Mouse (Mus musculus) megakaryocyte, embryonic 14.5 days (primary cell): ENCODE data around the gene Doc2a. TPM values are rescaled to one million over a fixed set of nuclear protein-coding genes. Genes with fewer than 3 reads are reported as not detected.
A peak's percentile ranks its signal among the peaks of the same experiment; 100 is the strongest.

Experiments used
- H3K27me3 ChIP-seq: replicated peaks from 2 replicates; pipeline ENCODE3; 2012; ENCODE audit warnings: inconsistent platforms
- H3K36me3 ChIP-seq: replicated peaks from 2 replicates; pipeline ENCODE3; 2012; ENCODE audit warnings: low read length, inconsistent platforms, mixed read lengths
- H3K4me1 ChIP-seq: 2 replicates; pipeline ENCODE4 v1.6.1; 2012; ENCODE audit warnings: inconsistent platforms
- H3K4me3 ChIP-seq: replicated peaks from 2 replicates; pipeline ENCODE3; 2012; ENCODE audit warnings: moderate library complexity, mild to moderate bottlenecking, inconsistent platforms
- H3K9me3 ChIP-seq: 2 replicates; pipeline ENCODE4 v1.6.1; 2012; ENCODE audit warnings: inconsistent platforms
- FLI1 ChIP-seq: IDR thresholded peaks from 2 replicates; pipeline ENCODE4 v1.6.1; 2012; ENCODE audit warnings: low read length, inconsistent platforms, mixed read lengths
- GATA1 ChIP-seq: IDR thresholded peaks from 3 replicates; pipeline ENCODE4 v1.6.1; 2012; ENCODE audit warnings: mixed read lengths, low read length, inconsistent platforms, borderline replicate concordance
- polyA plus RNA-seq: library from polyadenylated mRNA; stranded (reverse); fragments of >175 nt; gene quantifications from 2 replicates; pipeline ENCODE4 v1.2.3, GENCODE M21; 2012; ENCODE audit warnings: low replicate concordance; ENCODE audit not compliant: insufficient read depth

The Doc2a gene
- polyA plus RNA-seq, 1 experiment, result 1.3 TPM

DNA sequence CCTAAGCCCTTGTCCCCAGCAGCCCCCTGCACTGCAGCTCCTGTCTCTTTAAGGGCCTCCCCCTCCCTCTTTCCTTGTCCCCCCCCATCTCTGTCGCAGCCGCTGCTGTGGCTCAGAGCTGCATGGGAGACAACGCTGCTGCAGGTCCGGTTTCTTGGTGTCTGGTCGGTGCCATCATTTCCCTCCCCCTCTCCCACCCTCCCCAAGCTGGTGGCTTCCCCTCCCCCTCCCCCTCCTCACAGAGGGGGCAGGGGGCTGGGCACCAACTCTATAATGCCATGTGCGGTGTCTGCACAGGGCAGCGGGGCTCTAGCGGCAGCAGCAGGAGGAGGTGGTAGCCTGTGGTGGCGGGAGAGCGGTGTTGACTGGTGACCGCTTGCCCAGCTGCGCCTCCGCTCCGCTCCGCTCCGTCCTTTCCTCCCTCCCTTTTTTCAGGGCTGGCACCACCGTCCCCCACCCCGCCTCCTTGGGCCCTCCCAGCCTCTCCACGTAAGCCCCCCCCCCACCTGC is 24.0 kb upstream of the Doc2a start:
- Histone ChIP-seq H3K36me3 (no peaks in the 10 kb centered on the region), H3K27me3 (peaks cover 63% of the 10 kb centered on the region), H3K4me1 (peaks cover 26% of the 10 kb centered on the region), H3K9me3 (peaks cover 5% of the 10 kb centered on the region; the same call in 1 of the 2 replicates), H3K4me3 (peak overlapping the region; percentile 70)
- TF ChIP-seq GATA1, result no peak
- no peak for TF ChIP-seq FLI1

DNA sequence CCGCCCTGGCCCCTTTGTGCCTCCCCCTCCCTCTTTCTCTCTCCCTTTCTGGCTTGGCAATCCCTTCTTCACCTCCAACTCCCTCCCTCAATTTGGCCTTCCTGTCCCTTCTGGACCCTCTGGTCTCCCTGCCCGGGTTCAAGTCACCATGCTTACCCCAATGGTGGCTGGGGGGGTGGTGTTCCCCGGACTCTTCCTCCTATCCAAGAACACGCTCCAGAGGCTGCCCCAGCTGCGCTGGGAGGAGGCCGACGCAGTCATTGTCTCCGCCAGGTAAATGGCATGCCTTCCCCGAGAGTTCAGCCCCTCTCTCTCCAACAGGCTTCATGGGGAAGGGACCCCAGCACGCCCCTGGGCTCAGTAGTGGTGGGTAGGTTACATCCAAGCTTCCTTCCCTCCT is 23.3 kb upstream of the Doc2a start:
- Histone ChIP-seq H3K27me3 (peaks cover 70% of the 10 kb centered on the region), H3K9me3 (peaks cover 3% of the 10 kb centered on the region; the same call in 1 of the 2 replicates), H3K4me3 (no peak overlapping the region), H3K4me1 (peaks cover 26% of the 10 kb centered on the region), H3K36me3 (no peaks in the 10 kb centered on the region)
- no peak for TF ChIP-seq FLI1
- TF ChIP-seq GATA1, result no peak

DNA sequence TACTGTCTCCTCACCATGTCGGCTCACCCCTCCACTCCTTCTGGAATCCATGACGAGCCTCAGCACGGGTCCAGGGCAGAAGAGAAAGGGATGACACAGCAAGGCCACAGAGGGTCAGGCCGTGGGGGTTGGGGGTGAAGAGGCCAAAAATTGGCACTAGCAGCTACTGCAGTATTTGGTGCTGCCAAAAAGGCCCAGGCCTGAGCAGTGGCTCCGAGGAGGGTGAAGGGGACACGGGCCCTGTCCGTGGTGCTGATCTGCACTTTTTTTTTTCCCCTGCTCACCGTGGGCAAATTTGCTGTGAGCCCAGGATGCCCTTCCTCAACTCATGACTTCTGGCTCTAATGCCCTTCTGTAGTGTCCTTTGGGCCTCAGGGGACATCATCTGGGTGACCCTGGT is 21.8 kb upstream of the Doc2a start:
- H3K4me1 ChIP-seq, result peaks cover 32% of the 10 kb centered on the region
- peaks cover 77% of the 10 kb centered on the region for H3K27me3 ChIP-seq
- TF ChIP-seq FLI1, result no peak
- TF ChIP-seq GATA1, result no peak
- no peak overlapping the region for H3K4me3 ChIP-seq
- no peaks in the 10 kb centered on the region for H3K36me3 ChIP-seq
- no peaks in the 10 kb centered on the region for H3K9me3 ChIP-seq

DNA sequence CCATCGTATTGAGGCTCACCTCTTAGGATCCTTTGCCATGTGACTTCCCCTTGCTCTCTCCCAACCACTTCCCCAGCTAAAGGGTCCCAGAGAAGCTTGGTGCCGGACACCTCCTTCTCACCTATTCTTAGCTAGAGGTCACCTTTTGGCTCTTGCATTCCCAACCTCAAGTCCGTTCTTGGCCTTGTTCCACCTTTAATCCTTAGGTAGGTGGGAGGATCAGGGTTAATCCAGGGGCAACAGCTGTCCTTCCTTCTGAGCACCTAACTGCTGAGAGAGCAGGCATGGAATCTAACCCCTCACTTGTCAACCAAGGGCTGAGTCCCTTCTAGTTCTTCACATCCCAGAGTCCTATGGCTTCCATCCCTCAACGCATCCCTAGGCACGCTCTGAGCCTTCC is 21.3 kb upstream of the Doc2a start:
- Histone ChIP-seq H3K9me3 (no peaks in the 10 kb centered on the region), H3K27me3 (peaks cover 83% of the 10 kb centered on the region), H3K36me3 (no peaks in the 10 kb centered on the region), H3K4me1 (peaks cover 32% of the 10 kb centered on the region), H3K4me3 (no peak overlapping the region)
- no peak for TF ChIP-seq FLI1

DNA sequence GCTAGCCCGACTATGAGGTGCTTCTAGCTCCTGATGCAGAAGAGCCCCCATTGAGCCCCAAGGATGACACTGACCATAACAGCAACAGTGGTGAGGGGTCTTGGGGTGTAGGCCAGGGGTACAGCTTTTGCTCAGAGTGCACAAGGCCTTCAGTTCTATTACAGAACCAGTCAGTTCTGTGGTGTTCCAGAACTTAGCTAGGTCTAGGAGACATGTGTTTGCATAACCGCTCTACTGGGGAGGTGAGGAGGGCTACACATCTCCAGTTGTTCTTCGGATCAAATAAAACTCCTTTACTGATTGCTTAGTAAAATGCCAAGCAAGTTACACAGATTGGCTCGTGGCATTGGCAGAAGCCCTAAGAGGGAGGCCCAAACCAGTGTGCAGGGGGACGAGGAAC is 15.7 kb upstream of the Doc2a start, which contains the start of gene 4930451I11Rik:
4930451I11Rik (minus strand) TSS at position 101 of the 400 bp plus-strand sequence.
- Histone ChIP-seq H3K4me1 (peaks cover 18% of the 10 kb centered on the region), H3K4me3 (peak within 1 kb of the TSS; percentile 88), H3K9me3 (peaks cover 22% of the 10 kb centered on the region), H3K36me3 (no peaks in the 10 kb centered on the region), H3K27me3 (peaks cover 84% of the 10 kb centered on the region)
- TF ChIP-seq GATA1 (no peak), FLI1 (no peak)

DNA sequence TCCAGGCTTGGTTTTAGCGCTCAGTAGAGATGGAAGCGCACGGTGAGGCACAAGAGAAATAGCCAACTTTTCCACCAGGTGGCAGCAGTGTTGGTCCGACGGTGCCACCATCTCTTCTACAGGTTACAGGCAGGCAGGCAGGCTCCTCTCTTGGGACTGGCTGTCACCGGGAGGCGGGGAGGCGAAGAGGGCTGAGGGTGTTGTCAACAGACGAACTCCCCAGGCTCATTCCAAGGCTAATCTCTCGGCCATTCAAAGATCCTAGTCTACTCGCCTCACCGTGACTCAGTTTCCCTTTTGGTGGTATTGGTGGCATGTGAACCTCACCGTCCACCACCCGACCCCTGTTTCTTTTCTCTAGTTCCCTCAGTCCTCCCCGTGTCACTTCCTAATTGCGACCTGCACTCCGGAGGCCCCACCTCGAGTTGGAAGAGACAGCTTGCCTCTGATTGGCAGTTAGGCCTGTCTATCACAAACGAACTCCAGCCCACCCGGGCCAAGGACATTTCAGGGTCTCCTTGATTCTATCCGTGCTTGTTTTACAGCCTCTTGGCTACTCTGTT is 15.1 kb upstream of the Doc2a start:
- no peak for TF ChIP-seq GATA1
- TF ChIP-seq FLI1, result no peak
- Histone ChIP-seq H3K27me3 (peaks cover 82% of the 10 kb centered on the region), H3K4me1 (peaks cover 18% of the 10 kb centered on the region), H3K36me3 (no peaks in the 10 kb centered on the region), H3K4me3 (peak overlapping the region; percentile 88), H3K9me3 (peaks cover 22% of the 10 kb centered on the region)

DNA sequence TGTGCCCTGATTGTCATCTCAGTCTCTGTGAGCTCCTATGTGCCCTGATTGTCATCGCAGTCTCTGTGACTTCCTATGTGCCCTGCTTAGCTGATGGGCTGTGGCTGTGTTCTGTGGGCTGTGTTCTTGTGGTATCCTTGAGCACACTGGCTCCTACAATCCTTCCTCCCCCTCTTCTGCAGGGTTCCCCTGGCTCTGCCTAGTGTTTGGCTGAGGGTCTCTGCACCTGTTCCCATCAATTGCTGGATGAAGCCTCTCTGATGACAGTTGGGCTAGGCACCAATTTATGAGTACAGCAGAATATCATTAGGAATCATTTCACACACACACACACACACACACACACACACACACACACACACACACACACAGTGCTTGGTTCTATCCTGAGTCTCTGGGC is 13.9 kb upstream of the Doc2a start:
- Histone ChIP-seq H3K4me3 (no peak overlapping the region), H3K27me3 (peaks cover 77% of the 10 kb centered on the region)
- TF ChIP-seq FLI1 (no peak), GATA1 (no peak)

DNA sequence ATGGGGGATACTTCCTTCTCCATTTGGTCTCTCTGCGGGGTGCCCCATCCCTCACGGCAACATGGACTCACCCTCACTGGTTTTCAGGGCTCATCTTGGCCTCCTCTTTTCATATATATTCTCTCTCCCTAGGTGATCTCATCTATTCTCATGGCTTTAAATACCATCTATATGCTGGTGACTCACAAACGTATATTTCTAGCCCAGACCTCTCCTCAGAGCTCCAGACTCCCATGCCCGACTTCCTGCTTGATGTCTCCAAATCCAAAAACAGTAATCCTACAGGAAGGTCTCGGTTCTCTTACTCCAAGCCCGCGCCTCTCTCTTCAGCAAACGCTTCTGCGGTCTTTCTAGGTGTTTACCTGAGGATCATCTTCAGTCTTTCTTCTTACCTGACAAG is 3.9 kb upstream of the Doc2a start:
- H3K4me1 ChIP-seq, result peaks cover 12% of the 10 kb centered on the region
- H3K36me3 ChIP-seq, result no peaks in the 10 kb centered on the region
- TF ChIP-seq GATA1 (no peak), FLI1 (no peak)
- H3K9me3 ChIP-seq, result peaks cover 20% of the 10 kb centered on the region
- no peak overlapping the region for H3K4me3 ChIP-seq
- peaks cover 61% of the 10 kb centered on the region for H3K27me3 ChIP-seq

More for the DNA sequence above, 13.9 kb upstream of the Doc2a start:
- peaks cover 18% of the 10 kb centered on the region for H3K4me1 ChIP-seq
- no peaks in the 10 kb centered on the region for H3K36me3 ChIP-seq
- H3K9me3 ChIP-seq, result peaks cover 22% of the 10 kb centered on the region

DNA sequence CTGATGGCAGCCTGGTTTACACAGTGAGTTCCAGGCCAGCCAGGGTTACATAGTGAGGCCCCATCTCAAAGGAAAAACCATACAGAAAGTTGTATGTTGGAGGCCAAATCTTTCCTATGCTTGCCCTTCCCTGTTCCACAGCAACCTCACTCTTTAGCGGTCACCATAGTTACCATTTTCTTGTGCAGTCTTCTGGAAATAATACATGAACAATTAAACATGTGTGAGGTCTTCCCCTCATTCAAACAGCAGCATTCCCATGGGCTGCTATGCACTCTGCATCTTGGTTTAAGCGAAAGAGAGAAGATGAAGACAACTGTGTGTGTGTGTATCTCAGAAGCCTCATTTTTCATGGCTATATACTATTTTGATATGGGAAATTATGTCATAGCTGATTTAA is 1.7 kb upstream of the Doc2a start:
- Histone ChIP-seq H3K36me3 (no peaks in the 10 kb centered on the region), H3K4me1 (peaks cover 20% of the 10 kb centered on the region), H3K4me3 (no peak overlapping the region), H3K27me3 (peaks cover 84% of the 10 kb centered on the region), H3K9me3 (peaks cover 20% of the 10 kb centered on the region)
- no peak for TF ChIP-seq FLI1
- TF ChIP-seq GATA1, result no peak

DNA sequence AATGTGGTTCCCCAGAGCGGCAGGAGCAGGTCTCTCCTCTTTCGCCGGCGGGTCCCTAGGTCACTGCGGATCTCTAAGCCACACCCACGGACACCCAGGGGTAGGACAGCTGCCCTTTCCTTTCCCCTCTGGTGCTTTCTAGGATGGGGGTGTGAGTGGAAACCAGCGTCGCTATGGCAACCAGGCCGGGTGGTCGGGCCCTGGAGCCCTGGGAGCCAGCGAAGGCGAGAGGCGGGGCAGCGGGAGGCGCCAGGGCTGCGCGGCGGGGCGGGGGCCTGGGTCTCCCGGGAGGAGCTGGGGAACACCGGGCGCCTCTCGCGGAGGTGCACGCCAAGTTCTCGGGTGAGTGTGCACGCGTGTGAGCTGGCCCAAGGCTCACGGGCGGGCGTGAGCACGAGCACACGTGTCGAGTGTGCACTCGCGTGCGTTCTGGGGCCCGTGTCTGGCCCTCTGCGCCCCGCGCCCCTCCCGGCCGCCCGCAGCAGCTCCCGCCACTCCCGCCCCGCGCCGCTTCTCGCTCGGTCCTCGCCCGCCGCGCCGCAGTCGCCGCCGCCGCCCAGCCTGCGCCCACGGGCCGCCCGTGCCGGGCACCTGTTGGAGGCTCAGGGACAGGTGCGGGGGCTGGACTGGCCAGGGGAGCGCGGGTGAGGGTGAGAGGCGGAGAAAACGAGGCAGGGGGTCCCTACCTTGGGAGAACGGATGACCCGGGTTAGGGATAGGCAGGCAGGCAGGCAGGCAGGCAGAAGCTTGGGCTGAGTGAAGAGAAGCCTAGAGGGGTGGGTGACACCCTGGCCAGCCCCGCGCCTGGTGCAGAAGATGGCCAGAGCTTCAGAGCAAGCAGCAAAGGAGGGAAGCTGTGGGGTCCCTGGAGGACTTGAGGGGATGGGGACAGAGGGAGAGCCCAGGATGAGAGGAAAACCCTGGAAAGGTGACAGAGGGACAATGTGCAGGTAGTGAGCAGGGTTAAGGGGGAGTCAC is 494 bp downstream of the Doc2a start:
- Histone ChIP-seq H3K4me3 (peak overlapping the region; percentile 89), H3K9me3 (peaks cover 7% of the 10 kb centered on the region), H3K36me3 (peaks cover 21% of the 10 kb centered on the region), H3K4me1 (peaks cover 20% of the 10 kb centered on the region), H3K27me3 (peaks cover 72% of the 10 kb centered on the region)
- TF ChIP-seq GATA1 (no peak), FLI1 (no peak)
